ENCODE assay signal across 29 mouse cellular contexts in genomic region chr3:88701222-88701621, GRCm38 (mm10). TPM values are rescaled to one million over a fixed set of nuclear protein-coding genes. Genes with fewer than 3 reads are reported as not detected.
DNase-seq lines count a peak whose midpoint lies in the region; ATAC-seq and TF ChIP-seq lines count a peak whose summit lies in the region.
"Had no signal": no experiment of that assay in that cellular context is flagged by ENCODE, and none has a peak within 500 bp of the region (broad histone marks: within the 10 kb centered on the region; RNA-seq: fewer than 3 reads in every experiment).

No protein-coding gene starts in this region.

- no peak for TF ChIP-seq CTCF in heart, adult 2 months (IDR thresholded peaks at IDR 0.05)

- H3K36me3 ChIP-seq in heart, adult 2 months (ENCODE audit: control insufficient read depth, insufficient read depth, low read length): peaks cover 47% of the 10 kb centered on the region
- H3K36me3 ChIP-seq in heart, embryonic 14.5 days (ENCODE audit: control insufficient read depth, insufficient read depth, low read length): peaks cover 94% of the 10 kb centered on the region
- H3K36me3 ChIP-seq in heart, embryonic 10.5 days: peaks cover 98% of the 10 kb centered on the region
- H3K36me3 ChIP-seq in heart, embryonic 16.5 days (ENCODE audit: control insufficient read depth, insufficient read depth): peaks cover 68% of the 10 kb centered on the region

- WGBS in heart, adult 2 months: 41% methylated on average over 3 of the region's 3 CpGs
- 24% methylated on average over 3 of the region's 3 CpGs for WGBS in heart, embryonic 14.5 days
- WGBS in heart, embryonic 10.5 days: 55% methylated on average over 3 of the region's 3 CpGs
- 27% methylated on average over 3 of the region's 3 CpGs for WGBS in heart, embryonic 16.5 days

- no peaks in the 10 kb centered on the region for H3K9me3 ChIP-seq in heart, embryonic 14.5 days (ENCODE audit: control insufficient read depth, low read length)
- H3K9me3 ChIP-seq in heart, embryonic 10.5 days: no peaks in the 10 kb centered on the region
- H3K9me3 ChIP-seq in heart, embryonic 16.5 days (replicated peaks; ENCODE audit: control insufficient read depth, low read length): no peaks in the 10 kb centered on the region
- H3K9me3 ChIP-seq: forebrain, embryonic 10.5 days; forebrain, embryonic 13.5 days had no signal

- no peak for TF ChIP-seq EP300 in heart, adult 2 months (IDR thresholded peaks at IDR 0.05; ENCODE audit: insufficient read depth, low read depth, low read length)

- H3K4me1 ChIP-seq in heart, adult 2 months (ENCODE audit: control insufficient read depth, insufficient read depth, low read length): 0 out of 2 replicates have a peak, but pooled peaks cover 2% of the 10 kb centered on the region
- H3K4me1 ChIP-seq in heart, embryonic 14.5 days (ENCODE audit: control insufficient read depth in 2 of 2, insufficient read depth in 2 of 2, low read length in 2 of 2): peaks cover 2 to 19% of the 10 kb centered on the region in 2 experiments; a peak in 3 of 4 replicates
- peaks cover 8% of the 10 kb centered on the region; the same call in 1 of the 2 replicates for H3K4me1 ChIP-seq in heart, embryonic 10.5 days
- H3K4me1 ChIP-seq in heart, embryonic 16.5 days (ENCODE audit: control insufficient read depth, insufficient read depth, low read length): peaks cover 6% of the 10 kb centered on the region
- H3K4me1 ChIP-seq: forebrain, embryonic 10.5 days; forebrain, embryonic 13.5 days had no signal

- peak overlapping the region; percentile 71 for H3K27ac ChIP-seq in heart, adult 2 months
- peak overlapping the region in 1 of 2 experiments; percentile 39; a peak in 1 of 4 replicates for H3K27ac ChIP-seq in heart, embryonic 14.5 days (replicated peaks in 1 of 2; ENCODE audit: control insufficient read depth in 1 of 2, insufficient read depth in 1 of 2, low read depth in 2 of 2, low read length in 2 of 2)
- H3K27ac ChIP-seq in heart, embryonic 10.5 days: no peak overlapping the region
- peak overlapping the region; percentile 50 for H3K27ac ChIP-seq in heart, embryonic 16.5 days (ENCODE audit: low read length)
- H3K27ac ChIP-seq: forebrain, embryonic 10.5 days; forebrain, embryonic 13.5 days; hindbrain, embryonic 14.5 days; hindbrain, postnatal 0 days had no signal

- intact Hi-C loops in heart, adult 2 months (cut with DNase I): loop anchor here (10.0 kb wide), 1 partner anchor 334 kb away; no protein-coding TSS in a partner anchor

- no peak overlapping the region for H3K4me3 ChIP-seq in heart, adult 2 months
- no peak overlapping the region for H3K4me3 ChIP-seq in heart, embryonic 14.5 days (ENCODE audit: control insufficient read depth in 1 of 2, insufficient read depth in 1 of 2, low read depth in 1 of 2, low read length in 2 of 2)
- no peak overlapping the region for H3K4me3 ChIP-seq in heart, embryonic 10.5 days
- no peak overlapping the region for H3K4me3 ChIP-seq in heart, embryonic 16.5 days (ENCODE audit: low read length)
- H3K4me3 ChIP-seq: forebrain, embryonic 10.5 days; forebrain, embryonic 13.5 days had no signal

- no peak for DNase-seq in heart, adult 2 months
- DNase-seq in heart, postnatal 4 days: no peak
- DNase-seq in heart, embryonic 10.5 days (ENCODE audit: low spot score): no peak
- DNase-seq in brain, adult 2 months (ENCODE audit: low read depth, low spot score): peak; percentile 55
- DNase-seq in urinary bladder, postnatal 14 days (ENCODE audit: low spot score): no peak
- DNase-seq in gastrocnemius, postnatal 4 days (ENCODE audit: low spot score in 2 of 2): no peak
- DNase-seq: adrenal gland, adult 8-10 months; adrenal gland, postnatal 25 days; cerebellum, adult 18-20 months; cerebellum, adult 9-10 months; cerebellum, postnatal 14 days; gastrocnemius, postnatal 25 days; kidney, adult 18-20 months; kidney, adult 9 months had no signal

- no peaks in the 10 kb centered on the region for H3K79me2 ChIP-seq in heart, adult 2 months (replicated peaks; ENCODE audit: control insufficient read depth, insufficient read depth, low read length)

- no peak for TF ChIP-seq POLR2A in heart, adult 2 months (IDR thresholded peaks at IDR 0.05; ENCODE audit: insufficient read depth, low read depth, low read length)

- H3K4me2 ChIP-seq in heart, embryonic 14.5 days (ENCODE audit: low read length): no peak overlapping the region; the same call in 1 of the 2 replicates
- H3K4me2 ChIP-seq in heart, embryonic 16.5 days (ENCODE audit: low read depth, low read length): no peak overlapping the region
- H3K4me2 ChIP-seq: forebrain, embryonic 13.5 days; hindbrain, embryonic 14.5 days had no signal

- ATAC-seq in heart, embryonic 14.5 days (ENCODE audit: insufficient number of reproducible peaks, insufficient read depth, low FRiP score, low read depth): peak; percentile 64
- ATAC-seq in heart, embryonic 16.5 days (replicated peaks; ENCODE audit: extremely low read depth, insufficient read depth, low FRiP score): peak; percentile 77
- ATAC-seq: CD4-positive, CD25-positive, alpha-beta regulatory T cell, adult 4 months; forebrain, embryonic 13.5 days; forebrain, embryonic 16.5 days; hindbrain, postnatal 0 days; inflammation-experienced regulatory T-cells, adult 6 months; intestine, embryonic 16.5 days had no signal

- H3K27me3 ChIP-seq in heart, adult 2 months (ENCODE audit: control insufficient read depth, insufficient read depth, low read length): no peaks in the 10 kb centered on the region
- no peaks in the 10 kb centered on the region for H3K27me3 ChIP-seq in heart, embryonic 14.5 days (ENCODE audit: control insufficient read depth, insufficient read depth, low read length)
- no peaks in the 10 kb centered on the region for H3K27me3 ChIP-seq in heart, embryonic 10.5 days (ENCODE audit: insufficient read depth, poor library complexity, severe bottlenecking)
- no peaks in the 10 kb centered on the region for H3K27me3 ChIP-seq in heart, embryonic 16.5 days (ENCODE audit: control insufficient read depth, insufficient read depth, low read length)
- H3K27me3 ChIP-seq: forebrain, embryonic 13.5 days had no signal

- H3K9ac ChIP-seq in heart, adult 2 months (ENCODE audit: low read depth, low read length): no peak overlapping the region
- H3K9ac ChIP-seq in heart, embryonic 14.5 days (ENCODE audit: low read length): no peak overlapping the region
- no peak overlapping the region for H3K9ac ChIP-seq in heart, embryonic 16.5 days (ENCODE audit: low read length)
- H3K9ac ChIP-seq: forebrain, embryonic 13.5 days; hindbrain, embryonic 14.5 days had no signal

RNA-seq across cellular contexts. Expression of gene Rit1, which starts 15.4 kb away (rescaled TPM):
- 10 to 100 TPM; 57.0 to 66.6 TPM for total RNA-seq in heart, adult 2 months (2021)
- polyA plus RNA-seq in heart, adult 2 months (2012; rRNA removed): 98.3 and 112 TPM in 2 replicates
- 10 to 100 TPM; 43.4 to 48.0 TPM for total RNA-seq in heart, postnatal 4 days (2021)
- polyA plus RNA-seq in heart, embryonic 14.5 days (2014; fragmentation: Nextera tagmentation; extraction: Ambion mirVana): 62.6 and 65.3 TPM in 2 replicates
- 40.5 and 42.5 TPM in 2 replicates for polyA plus RNA-seq in heart, embryonic 10.5 days (2016; fragmentation: Nextera tagmentation; extraction: Ambion mirVana)
- polyA plus RNA-seq in heart, embryonic 16.5 days (2015; fragmentation: Nextera tagmentation; extraction: Ambion mirVana): 59.0 and 59.4 TPM in 2 replicates
- 10 to 100 TPM; 32.1 to 33.2 TPM for total RNA-seq in gastrocnemius, postnatal 4 days (2021)

RNA-seq across cellular contexts. Expression of gene Khdc4, which starts 15.6 kb away (rescaled TPM):
- total RNA-seq in heart, adult 2 months (2021): 10 to 100 TPM; 24.9 to 25.7 TPM
- polyA plus RNA-seq in heart, adult 2 months (2012; rRNA removed): 29.9 and 46.1 TPM in 2 replicates
- 10 to 100 TPM; 44.9 to 49.2 TPM for total RNA-seq in heart, postnatal 4 days (2021)
- 60.2 and 62.0 TPM in 2 replicates for polyA plus RNA-seq in heart, embryonic 14.5 days (2014; fragmentation: Nextera tagmentation; extraction: Ambion mirVana)
- 73.3 and 87.3 TPM in 2 replicates for polyA plus RNA-seq in heart, embryonic 10.5 days (2016; fragmentation: Nextera tagmentation; extraction: Ambion mirVana)
- polyA plus RNA-seq in heart, embryonic 16.5 days (2015; fragmentation: Nextera tagmentation; extraction: Ambion mirVana): 67.4 and 68.6 TPM in 2 replicates
- total RNA-seq in gastrocnemius, postnatal 4 days (2021): 10 to 100 TPM; 33.9 to 49.0 TPM

RNA-seq across cellular contexts. Expression of gene Rxfp4, which starts 48.3 kb away (rescaled TPM):
- not detected for total RNA-seq in heart, adult 2 months (2021)
- 0.41 TPM in 1 of 2 replicates, not detected in the other for polyA plus RNA-seq in heart, adult 2 months (2012; rRNA removed)
- under 1 TPM in 1 of 2 experiments, not detected in 1; 0.20 TPM for total RNA-seq in heart, postnatal 4 days (2021)
- polyA plus RNA-seq in heart, embryonic 14.5 days (2014; fragmentation: Nextera tagmentation; extraction: Ambion mirVana): not detected in 2 replicates
- polyA plus RNA-seq in heart, embryonic 10.5 days (2016; fragmentation: Nextera tagmentation; extraction: Ambion mirVana): not detected in 2 replicates
- not detected in 2 replicates for polyA plus RNA-seq in heart, embryonic 16.5 days (2015; fragmentation: Nextera tagmentation; extraction: Ambion mirVana)
- not detected for total RNA-seq in gastrocnemius, postnatal 4 days (2021)
- total RNA-seq: adrenal gland, adult 8-10 months; adrenal gland, postnatal 25 days; gastrocnemius, adult 8-10 months; gastrocnemius, postnatal 25 days; granulocyte monocyte progenitor cell, adult 5-6 weeks; heart, postnatal 14 days; hindbrain, postnatal 0 days had no signal
- polyA plus RNA-seq: embryonic facial prominence, embryonic 11.5 days; forebrain, embryonic 10.5 days; forebrain, embryonic 13.5 days; forebrain, embryonic 16.5 days; hindbrain, embryonic 11.5 days; hindbrain, embryonic 14.5 days; hindbrain, postnatal 0 days; inflammation-experienced regulatory T-cells, adult 6 months; intestine, embryonic 16.5 days had no signal
